Mouse (Mus musculus): ENCODE results near the gene Dnmt3c.

- TF ChIP-seq CTCF (conservative IDR thresholded peaks at IDR 0.05; ENCODE audit: low read length) (no peak), NANOG (IDR thresholded peaks at IDR 0.05; ENCODE audit: borderline replicate concordance, low read length) (no peak), POU5F1 (IDR thresholded peaks at IDR 0.05; ENCODE audit: borderline replicate concordance, low read length) (no peak)
These were observed 37.6 kb downstream of the Dnmt3c start for GRCm38 (mm10) chr2:153734033-153734432.

All from E14TG2a.4 (cell line).